Mouse (Mus musculus): Measurements from ENCODE around the gene Dync1h1.

Dync1h1 gene

GRCm38 (mm10) chr12:110601241-110602218 is at the start of gene Dync1h1:
Dync1h1 (plus strand) TSS chr12:110601452.
- peak; percentile 86 to 89 for DNase-seq (ENCODE audit: low spot score in 2 of 2)

GRCm38 (mm10) chr12:110552113-110552512 is 49.1 kb upstream of the Dync1h1 start:
- DNase-seq (ENCODE audit: low spot score in 2 of 2), result no peak

DNA sequence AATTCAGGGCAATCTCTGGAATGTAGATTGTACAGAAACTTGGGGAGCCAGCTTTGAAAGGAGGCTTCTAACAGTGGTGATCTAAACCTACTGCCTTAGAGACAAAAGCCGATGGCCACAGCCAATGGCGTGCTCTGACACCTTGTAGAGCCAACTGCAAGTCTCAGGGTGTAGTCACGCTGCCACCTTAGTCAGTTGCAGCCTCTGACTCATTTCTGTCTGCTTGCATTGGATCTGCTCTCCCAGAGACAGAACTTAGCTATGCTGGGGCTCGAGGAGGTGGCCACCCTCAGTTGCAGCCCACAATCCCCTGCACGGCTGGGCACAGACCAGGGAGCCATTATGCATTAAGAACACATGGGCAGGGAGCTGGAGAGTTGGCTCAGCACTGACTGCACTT is 47.9 kb upstream of the Dync1h1 start:
- DNase-seq (ENCODE audit: low spot score in 2 of 2), result no peak

DNA sequence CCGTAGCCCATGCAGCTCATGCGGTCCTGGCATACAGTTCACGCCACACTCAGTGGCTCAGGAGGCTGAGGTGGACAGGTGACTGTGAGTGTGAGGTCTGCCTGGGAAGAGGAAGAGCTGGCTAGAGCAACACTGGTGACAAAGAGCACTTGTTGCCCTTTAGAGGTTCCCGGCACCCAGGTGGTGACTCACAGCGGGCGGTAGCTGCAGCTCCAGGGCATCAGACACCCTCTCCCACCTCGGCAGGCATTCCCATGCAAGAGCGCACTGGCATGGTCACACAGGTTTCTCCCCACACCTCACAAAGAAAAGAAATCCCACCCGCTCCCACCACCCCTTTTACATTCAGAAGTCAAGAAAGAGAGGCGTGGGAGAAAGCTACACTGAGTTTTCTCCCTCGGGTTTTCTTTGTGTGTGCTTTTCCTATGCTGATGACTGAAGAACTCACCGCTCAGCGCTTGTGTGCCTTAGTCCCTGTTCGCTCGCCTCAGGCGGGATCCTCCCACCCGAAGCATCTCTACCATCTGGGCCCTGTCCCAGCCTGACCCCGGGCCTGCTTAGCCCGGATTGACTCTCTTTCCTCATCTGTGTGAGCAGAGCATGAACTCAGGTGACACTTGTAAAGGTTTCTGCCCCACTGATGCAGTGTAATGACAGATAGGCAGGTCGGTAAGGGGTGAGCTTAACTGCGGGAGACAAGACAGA is 45.6 kb upstream of the Dync1h1 start:
- no peak for DNase-seq (ENCODE audit: low spot score in 2 of 2)

DNA sequence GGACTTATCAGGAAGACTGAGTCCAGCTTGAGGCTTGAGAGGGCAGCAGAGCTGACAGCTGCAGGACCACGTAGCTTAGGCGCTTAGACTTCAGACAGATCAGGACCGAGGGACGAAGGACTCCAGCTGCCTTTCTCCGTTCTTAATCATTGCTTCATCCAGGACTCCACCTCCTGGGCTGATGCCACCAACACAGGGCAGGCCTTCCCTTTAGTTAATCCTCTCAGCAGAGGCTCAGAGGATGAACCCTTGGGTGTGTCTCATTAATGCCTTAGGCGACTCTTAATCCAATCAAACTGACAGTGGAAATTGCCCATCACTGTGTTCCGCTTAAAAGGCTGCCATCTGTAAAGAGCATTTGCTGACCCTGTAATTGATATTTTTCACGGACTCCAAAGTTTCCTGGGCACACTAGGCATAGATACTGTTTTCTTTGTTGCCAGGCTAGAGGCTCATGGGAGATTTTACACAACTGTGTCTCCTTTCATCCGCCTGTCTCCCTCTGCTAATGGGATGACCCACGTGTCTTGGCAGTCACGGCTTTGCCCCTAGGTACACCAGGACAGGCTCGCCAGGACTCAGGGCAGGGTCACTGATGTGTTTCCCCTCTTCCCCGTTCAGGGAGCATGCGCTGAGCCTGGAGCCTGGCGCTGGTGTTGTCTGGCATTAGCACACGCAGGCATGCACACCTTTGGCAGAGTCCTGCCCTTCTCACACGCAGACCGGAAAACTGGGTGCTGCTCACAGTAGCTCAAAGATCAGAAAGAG is 44.2 kb upstream of the Dync1h1 start:
- peak in 1 of 2 experiments; percentile 68 for DNase-seq (ENCODE audit: low spot score in 2 of 2)

GRCm38 (mm10) chr12:110558175-110558574 is 43.1 kb upstream of the Dync1h1 start:
- DNase-seq (ENCODE audit: low spot score in 2 of 2), result no peak

DNA sequence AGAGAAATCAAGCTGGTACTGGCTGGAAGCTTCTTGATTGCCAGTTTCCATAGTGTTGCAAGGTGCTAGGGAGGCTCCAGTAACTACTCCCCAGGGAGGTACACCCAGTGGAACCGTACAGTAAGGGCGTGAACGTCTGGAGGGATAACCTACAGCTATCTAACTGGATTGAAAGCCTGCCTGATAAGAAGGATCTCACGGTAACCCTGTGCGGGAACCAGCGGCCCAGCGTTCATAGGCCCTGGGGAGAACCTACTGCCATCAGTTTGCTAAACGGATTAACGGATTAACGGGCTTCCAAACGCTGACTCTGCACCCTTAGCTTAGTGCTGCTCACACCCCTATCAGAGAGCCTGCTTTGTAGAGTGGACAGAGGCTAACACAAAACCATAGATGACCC is 37.9 kb upstream of the Dync1h1 start:
- DNase-seq (ENCODE audit: low spot score in 2 of 2), result no peak

- DNase-seq (ENCODE audit: low spot score in 2 of 2), result no peak
These were observed 36.4 kb upstream of the Dync1h1 start for GRCm38 (mm10) chr12:110564848-110565247.

GRCm38 (mm10) chr12:110566366-110566765 is 34.9 kb upstream of the Dync1h1 start:
- DNase-seq (ENCODE audit: low spot score in 2 of 2), result no peak

DNA sequence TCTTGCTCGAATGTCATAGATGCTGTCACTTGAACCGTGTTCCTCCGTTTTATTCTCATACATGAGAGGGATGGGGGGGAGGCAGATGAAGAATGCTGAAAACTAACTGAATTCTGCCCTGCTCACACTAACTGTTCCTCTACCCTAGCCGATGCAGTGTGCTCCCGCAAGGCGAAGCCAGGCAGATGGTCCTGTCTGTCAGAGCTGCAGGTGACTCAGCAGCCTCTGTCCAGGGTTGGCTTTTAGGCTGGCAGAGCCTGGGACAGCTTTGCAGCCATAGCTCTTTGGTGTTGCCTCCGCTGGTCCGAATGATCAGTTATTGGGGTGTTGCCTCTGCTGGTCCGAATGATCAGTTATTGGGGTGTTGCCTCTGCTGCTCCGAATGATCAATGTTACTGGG is 30.2 kb upstream of the Dync1h1 start:
- no peak for DNase-seq (ENCODE audit: low spot score in 2 of 2)

DNA sequence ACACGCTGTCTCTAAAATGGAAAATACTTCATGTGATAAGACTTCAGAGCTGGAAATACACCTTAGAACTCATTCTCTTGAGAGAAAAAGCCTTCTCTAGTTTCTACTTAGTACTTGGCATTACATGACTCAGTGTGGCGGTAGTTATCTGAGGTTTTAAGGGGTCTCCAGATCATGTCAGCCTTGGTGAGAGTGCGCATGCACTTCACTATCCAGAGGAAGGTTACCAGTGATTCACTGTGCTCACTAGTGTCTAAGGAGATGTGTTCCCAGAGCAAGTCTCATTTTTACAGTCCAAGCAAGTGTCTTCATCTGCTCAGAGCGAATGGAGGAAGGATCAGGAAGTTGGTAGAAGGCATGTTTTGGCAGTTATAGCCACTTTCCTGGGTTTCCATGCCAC is 28.9 kb upstream of the Dync1h1 start:
- DNase-seq (ENCODE audit: low spot score in 2 of 2), result no peak

DNA sequence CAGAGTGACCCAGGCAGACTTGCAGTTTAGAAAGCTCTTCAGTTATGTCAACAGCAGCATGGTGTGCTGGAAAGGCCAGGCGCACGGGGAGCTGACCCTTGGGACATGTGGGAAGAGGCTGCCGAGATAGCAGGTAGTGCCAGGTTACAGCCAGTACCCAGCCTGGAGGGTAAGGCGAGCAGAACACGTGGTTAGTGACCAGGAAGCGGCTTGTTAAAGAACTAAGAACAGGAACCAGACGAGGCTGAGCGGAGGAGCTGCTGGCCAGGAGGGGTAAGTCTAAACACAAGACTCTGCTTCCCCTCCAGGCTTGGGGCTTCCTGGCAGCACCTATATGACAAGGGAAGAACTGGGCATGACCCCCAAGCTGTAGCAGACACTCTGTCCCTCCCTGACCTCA is 27.6 kb upstream of the Dync1h1 start:
- DNase-seq (ENCODE audit: low spot score in 2 of 2), result no peak

- no peak for DNase-seq (ENCODE audit: low spot score in 2 of 2)
These were observed 25.3 kb upstream of the Dync1h1 start for GRCm38 (mm10) chr12:110575926-110576325.

- DNase-seq (ENCODE audit: low spot score in 2 of 2), result no peak
These were observed 22.9 kb upstream of the Dync1h1 start for GRCm38 (mm10) chr12:110578333-110578732.

- no peak for DNase-seq (ENCODE audit: low spot score in 2 of 2)
These were observed 12.6 kb upstream of the Dync1h1 start for GRCm38 (mm10) chr12:110588622-110589021.

DNA sequence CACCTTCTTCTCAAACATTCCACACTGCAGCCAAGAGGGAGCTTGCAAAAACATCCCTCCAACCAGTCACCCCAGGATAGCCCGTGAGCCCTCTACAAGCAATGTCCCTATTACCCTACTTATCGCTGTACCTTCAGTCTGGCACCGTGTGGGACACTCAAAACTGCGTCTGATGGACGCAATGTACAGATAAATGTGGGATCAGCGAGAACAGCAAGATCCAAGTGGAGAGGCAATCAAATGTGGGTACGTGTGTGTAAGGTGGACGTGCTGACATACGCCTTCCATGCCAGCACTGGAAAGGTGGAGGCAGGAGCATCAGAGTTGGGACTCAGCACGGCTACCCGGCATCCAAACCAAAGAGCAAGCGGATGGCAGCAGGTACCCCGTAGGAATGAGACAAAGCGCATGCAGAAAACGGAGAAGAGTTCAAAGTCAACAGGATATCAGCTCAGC is 10.4 kb upstream of the Dync1h1 start:
- DNase-seq (ENCODE audit: low spot score in 2 of 2), result no peak

- peak; percentile 94 to 98 for DNase-seq (ENCODE audit: low spot score in 2 of 2)
These were observed 9.9 kb upstream of the Dync1h1 start for GRCm38 (mm10) chr12:110591260-110591883.

DNA sequence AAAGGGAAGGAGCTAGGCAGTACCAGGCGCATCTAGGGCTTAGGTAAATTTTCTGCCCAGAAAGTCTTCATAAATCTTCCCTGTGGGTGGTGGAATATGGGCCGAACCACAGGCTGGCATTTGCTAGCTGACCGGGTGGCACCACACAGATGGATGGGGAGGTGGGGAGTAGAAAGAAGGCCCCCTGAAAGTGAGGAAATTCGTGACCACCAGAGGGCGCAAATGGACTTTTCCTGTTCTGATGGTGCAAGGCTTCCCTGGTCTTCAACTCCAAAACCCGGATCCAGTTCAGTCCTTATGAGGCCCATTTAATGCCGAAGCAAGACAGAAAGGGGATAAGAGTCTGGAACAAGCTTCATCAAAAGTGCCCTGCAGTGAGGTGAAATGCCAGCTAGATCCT is 2.7 kb upstream of the Dync1h1 start:
- DNase-seq (ENCODE audit: low spot score in 2 of 2), result peak; percentile 18 to 54

DNA sequence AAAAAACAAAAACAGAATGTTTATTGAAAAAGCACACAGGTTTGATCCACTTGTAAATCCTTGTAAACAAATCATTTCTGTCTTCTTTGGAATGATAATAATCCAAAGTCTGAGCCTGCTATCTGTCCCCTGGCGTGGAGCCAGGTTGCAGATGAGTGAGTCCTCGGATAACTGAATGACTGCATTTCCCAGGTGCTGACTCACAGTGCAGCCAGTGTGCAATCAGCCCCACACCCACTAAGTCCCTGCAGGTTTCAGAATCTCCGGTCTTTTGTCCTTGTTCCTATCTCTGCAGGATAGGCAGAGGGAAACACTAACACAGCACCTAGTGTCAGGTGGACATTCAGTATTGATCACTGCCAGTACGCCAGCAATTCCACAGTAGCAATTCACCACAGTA is 1.5 kb upstream of the Dync1h1 start:
- DNase-seq (ENCODE audit: low spot score in 2 of 2), result no peak

- DNase-seq (ENCODE audit: low spot score in 2 of 2), result no peak
These were observed 844 bp upstream of the Dync1h1 start for GRCm38 (mm10) chr12:110600225-110600991.

GRCm38 (mm10) chr12:110606161-110606560 is 4.9 kb downstream of the Dync1h1 start:
- DNase-seq (ENCODE audit: low spot score in 2 of 2), result no peak

All from urinary bladder, adult 18-20 months (tissue).